Mouse (Mus musculus): ENCODE results near the gene Gm9803.

Gene Gm9803

DNA sequence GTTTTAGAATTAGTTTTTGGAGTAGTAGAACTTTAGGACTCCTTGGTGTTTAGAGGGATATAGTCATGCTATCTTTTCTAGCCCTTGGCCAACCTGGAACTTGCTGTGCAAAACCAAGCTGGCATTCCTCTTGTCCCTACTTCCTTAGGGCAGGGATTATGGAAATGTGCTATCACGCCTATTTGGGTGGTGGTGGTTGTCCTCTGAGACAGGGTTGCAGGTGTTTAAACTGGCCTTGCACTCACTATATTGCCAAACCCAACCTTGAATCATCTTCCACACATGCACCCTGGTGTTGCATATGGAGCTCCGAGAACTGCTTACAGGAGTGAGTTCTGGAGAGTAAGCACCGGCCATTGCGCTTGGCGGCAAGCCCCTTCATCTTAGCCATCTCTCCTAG lies 41.9 kb upstream of the Gm9803 start:
- H3K4me3 ChIP-seq (replicated peaks; ENCODE audit: low read length): no peak overlapping the region
- TF ChIP-seq CTCF (conservative IDR thresholded peaks at IDR 0.05; ENCODE audit: low read length) (no peak), NANOG (IDR thresholded peaks at IDR 0.05; ENCODE audit: borderline replicate concordance, low read length) (no peak), POU5F1 (IDR thresholded peaks at IDR 0.05; ENCODE audit: borderline replicate concordance, low read length) (no peak)

DNA sequence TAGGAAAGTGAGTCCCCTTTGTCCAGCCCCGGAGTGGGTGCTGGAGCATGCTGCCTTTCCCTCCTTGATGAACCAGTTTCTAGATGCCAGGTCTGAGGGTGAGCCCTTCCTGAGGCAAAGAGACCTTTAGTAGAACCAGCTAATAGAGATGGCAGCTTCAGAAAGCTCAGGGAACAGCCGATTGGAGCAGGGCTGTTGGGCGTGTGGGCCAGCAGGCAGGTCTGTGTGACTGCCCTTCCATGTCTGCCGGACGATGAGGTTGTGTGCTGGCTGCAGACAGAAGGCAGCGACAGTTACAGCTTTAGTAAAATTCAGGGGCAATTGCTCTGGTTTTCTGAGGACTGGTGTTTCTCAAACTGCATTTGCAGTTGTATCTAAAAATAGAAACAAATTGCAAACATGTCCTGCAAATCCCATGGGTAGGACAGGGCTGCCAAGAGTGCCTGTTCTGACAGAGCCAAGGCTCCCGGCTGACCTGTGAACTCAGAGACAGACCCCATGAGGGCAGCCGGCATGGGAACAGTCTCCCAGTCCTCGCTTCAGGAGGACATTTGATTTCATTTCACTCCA lies 40.4 kb upstream of the Gm9803 start:
- TF ChIP-seq NANOG (IDR thresholded peaks at IDR 0.05; ENCODE audit: borderline replicate concordance, low read length): no peak
- no peak for TF ChIP-seq POU5F1 (IDR thresholded peaks at IDR 0.05; ENCODE audit: borderline replicate concordance, low read length)
- no peaks in the 10 kb centered on the region for H3K27me3 ChIP-seq (ENCODE audit: insufficient read depth, low read length)
- peaks cover 29% of the 10 kb centered on the region for H3K36me3 ChIP-seq (ENCODE audit: insufficient read depth, low read length)
- peaks cover 82% of the 10 kb centered on the region for H3K4me1 ChIP-seq (replicated peaks; ENCODE audit: low read depth, low read length)
- no peaks in the 10 kb centered on the region for H3K9me3 ChIP-seq (ENCODE audit: low read length)
- peak overlapping the region; percentile 41; the same call in 1 of the 2 replicates for H3K4me3 ChIP-seq (replicated peaks; ENCODE audit: low read length)

More for the DNA sequence above, 41.9 kb upstream of the Gm9803 start:
- peaks cover 29% of the 10 kb centered on the region for H3K36me3 ChIP-seq (ENCODE audit: insufficient read depth, low read length)
- H3K4me1 ChIP-seq (replicated peaks; ENCODE audit: low read depth, low read length): peaks cover 70% of the 10 kb centered on the region
- H3K9me3 ChIP-seq (ENCODE audit: low read length): no peaks in the 10 kb centered on the region
- no peaks in the 10 kb centered on the region for H3K27me3 ChIP-seq (ENCODE audit: insufficient read depth, low read length)

DNA sequence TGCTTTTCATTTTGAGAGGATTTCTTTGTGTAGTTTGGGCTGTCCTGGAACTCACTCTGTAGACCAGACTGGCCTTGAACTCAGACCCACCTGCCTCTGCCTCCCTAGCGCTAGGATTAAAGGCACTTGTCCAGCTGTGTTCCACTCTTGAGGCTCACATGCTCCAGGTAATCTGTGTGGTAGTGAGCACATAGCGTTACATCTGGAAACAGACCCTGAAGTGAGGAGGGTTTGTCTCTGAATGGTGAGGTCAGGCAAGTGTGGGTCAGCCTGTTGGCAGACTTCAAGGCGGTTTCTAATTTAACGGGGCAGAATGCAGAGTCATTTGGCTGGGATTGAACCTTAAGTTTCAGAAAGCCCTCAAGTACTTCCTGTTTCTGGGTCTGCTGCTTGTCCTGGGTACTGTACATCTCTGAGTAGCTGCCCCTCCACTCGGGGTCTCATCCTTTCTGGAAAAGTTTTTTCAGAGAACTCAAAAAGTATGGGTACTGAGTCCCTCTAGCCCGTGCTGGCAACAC lies 38.1 kb upstream of the Gm9803 start:
- H3K4me3 ChIP-seq (replicated peaks; ENCODE audit: low read length): no peak overlapping the region
- H3K36me3 ChIP-seq (ENCODE audit: insufficient read depth, low read length): peaks cover 29% of the 10 kb centered on the region
- H3K4me1 ChIP-seq (replicated peaks; ENCODE audit: low read depth, low read length): peaks cover 97% of the 10 kb centered on the region
- H3K27me3 ChIP-seq (ENCODE audit: insufficient read depth, low read length): no peaks in the 10 kb centered on the region
- TF ChIP-seq NANOG (IDR thresholded peaks at IDR 0.05; ENCODE audit: borderline replicate concordance, low read length): no peak
- H3K9me3 ChIP-seq (ENCODE audit: low read length): no peaks in the 10 kb centered on the region

DNA sequence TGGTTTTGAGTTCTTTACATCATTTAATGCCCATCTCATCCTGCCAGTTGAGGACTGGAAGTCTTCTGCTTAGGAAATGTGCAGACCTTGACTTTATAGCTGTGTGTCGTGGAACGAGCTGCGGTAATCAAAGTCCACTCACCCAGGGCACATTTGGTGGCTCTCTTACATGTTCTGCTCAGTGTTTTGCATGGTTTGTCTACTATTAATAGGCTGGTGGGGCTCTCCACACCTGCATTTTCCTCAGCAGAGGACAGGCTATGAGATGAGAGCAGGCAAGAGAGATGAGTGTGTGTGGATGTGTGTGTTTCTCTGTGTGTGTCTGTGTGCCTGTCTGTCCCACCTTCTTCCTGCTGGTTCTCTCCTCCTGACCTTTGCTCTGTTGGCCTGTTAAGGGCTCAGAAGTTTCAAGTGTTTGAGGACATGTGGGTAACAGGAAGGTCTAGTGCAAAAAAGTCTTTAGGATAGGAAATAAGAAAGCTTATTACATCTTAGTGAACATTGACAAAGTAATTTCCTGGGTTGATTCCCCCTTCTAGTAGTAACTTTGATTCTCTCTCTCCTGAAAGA lies 36.4 kb upstream of the Gm9803 start:
- peaks cover 29% of the 10 kb centered on the region for H3K36me3 ChIP-seq (ENCODE audit: insufficient read depth, low read length)
- no peaks in the 10 kb centered on the region for H3K9me3 ChIP-seq (ENCODE audit: low read length)
- no peak for TF ChIP-seq NANOG (IDR thresholded peaks at IDR 0.05; ENCODE audit: borderline replicate concordance, low read length)
- TF ChIP-seq POU5F1 (IDR thresholded peaks at IDR 0.05; ENCODE audit: borderline replicate concordance, low read length): no peak
- no peak for TF ChIP-seq CTCF (conservative IDR thresholded peaks at IDR 0.05; ENCODE audit: low read length)
- no peak overlapping the region for H3K4me3 ChIP-seq (replicated peaks; ENCODE audit: low read length)
- no peaks in the 10 kb centered on the region for H3K27me3 ChIP-seq (ENCODE audit: insufficient read depth, low read length)
- peaks cover 96% of the 10 kb centered on the region for H3K4me1 ChIP-seq (replicated peaks; ENCODE audit: low read depth, low read length)

DNA sequence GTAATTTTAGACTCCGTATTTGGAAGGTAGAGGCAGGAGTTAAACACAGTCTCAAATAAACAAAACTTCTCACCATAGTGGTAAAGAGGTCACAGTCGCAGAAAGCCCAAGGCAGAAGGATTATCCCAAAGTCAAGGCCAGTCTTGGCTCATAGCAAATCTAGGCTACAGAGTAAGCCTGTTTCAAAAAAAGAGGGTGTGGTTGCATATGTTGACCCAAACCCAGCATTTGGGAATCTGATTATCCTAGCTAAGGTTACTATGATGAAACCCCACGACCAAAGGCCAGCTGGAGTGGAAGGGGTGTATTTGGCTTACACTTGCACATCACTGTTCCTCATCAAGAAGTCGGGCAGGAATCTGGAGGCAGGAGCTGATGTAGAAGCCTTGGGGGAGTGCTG lies 35.6 kb upstream of the Gm9803 start:
- peaks cover 96% of the 10 kb centered on the region for H3K4me1 ChIP-seq (replicated peaks; ENCODE audit: low read depth, low read length)
- TF ChIP-seq POU5F1 (IDR thresholded peaks at IDR 0.05; ENCODE audit: borderline replicate concordance, low read length) (no peak), NANOG (IDR thresholded peaks at IDR 0.05; ENCODE audit: borderline replicate concordance, low read length) (no peak), CTCF (conservative IDR thresholded peaks at IDR 0.05; ENCODE audit: low read length) (no peak)
- H3K4me3 ChIP-seq (replicated peaks; ENCODE audit: low read length): no peak overlapping the region
- peaks cover 27% of the 10 kb centered on the region for H3K36me3 ChIP-seq (ENCODE audit: insufficient read depth, low read length)
- no peaks in the 10 kb centered on the region for H3K27me3 ChIP-seq (ENCODE audit: insufficient read depth, low read length)
- H3K9me3 ChIP-seq (ENCODE audit: low read length): no peaks in the 10 kb centered on the region

DNA sequence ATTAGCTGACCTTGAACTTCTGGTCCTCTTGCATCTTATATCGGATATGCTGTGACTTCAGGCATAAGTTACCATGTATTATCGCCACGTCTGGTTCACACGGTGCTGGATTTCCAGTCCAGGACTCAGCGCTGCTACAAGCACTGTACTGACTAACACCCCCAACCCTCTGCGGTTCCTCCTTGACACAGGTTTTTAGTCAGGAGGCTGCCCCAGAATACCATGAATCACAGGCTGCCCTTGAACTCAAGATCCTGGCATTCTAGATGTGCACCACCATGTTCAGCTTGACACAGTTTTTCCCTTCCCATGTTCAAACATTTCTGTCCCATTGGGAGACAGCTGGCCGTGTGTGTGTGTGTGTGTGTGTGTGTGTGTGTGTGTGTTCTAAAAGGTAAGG lies 34.7 kb upstream of the Gm9803 start:
- peaks cover 96% of the 10 kb centered on the region for H3K4me1 ChIP-seq (replicated peaks; ENCODE audit: low read depth, low read length)
- H3K27me3 ChIP-seq (ENCODE audit: insufficient read depth, low read length): no peaks in the 10 kb centered on the region
- H3K9me3 ChIP-seq (ENCODE audit: low read length): no peaks in the 10 kb centered on the region
- H3K36me3 ChIP-seq (ENCODE audit: insufficient read depth, low read length): peaks cover 31% of the 10 kb centered on the region
- TF ChIP-seq POU5F1 (IDR thresholded peaks at IDR 0.05; ENCODE audit: borderline replicate concordance, low read length): no peak
- H3K4me3 ChIP-seq (replicated peaks; ENCODE audit: low read length): peak overlapping the region; percentile 70

DNA sequence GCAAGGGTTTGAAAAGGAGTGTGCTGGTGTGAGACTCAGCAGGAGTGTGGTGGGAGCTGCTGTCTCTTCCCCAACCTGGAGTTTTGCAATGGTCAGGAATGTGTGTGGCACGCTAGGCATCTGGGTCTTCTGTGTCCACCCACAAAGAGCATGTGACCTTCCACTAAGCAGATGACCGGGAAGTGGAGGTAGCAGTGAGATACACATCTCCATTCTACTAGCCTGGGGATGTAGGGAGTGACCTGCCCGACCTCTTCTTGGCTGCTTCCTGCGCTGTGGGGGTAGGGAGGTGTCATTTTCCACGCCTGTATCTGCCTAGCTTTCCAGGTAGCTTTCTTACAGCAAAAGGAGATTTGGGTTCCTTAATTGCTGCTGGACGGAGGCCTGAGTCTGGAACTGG lies 34.3 kb upstream of the Gm9803 start:
- peak overlapping the region; percentile 70 for H3K4me3 ChIP-seq (replicated peaks; ENCODE audit: low read length)
- H3K9me3 ChIP-seq (ENCODE audit: low read length): no peaks in the 10 kb centered on the region
- H3K4me1 ChIP-seq (replicated peaks; ENCODE audit: low read depth, low read length): peaks cover 96% of the 10 kb centered on the region
- H3K27me3 ChIP-seq (ENCODE audit: insufficient read depth, low read length): no peaks in the 10 kb centered on the region
- peaks cover 31% of the 10 kb centered on the region for H3K36me3 ChIP-seq (ENCODE audit: insufficient read depth, low read length)
- TF ChIP-seq CTCF (conservative IDR thresholded peaks at IDR 0.05; ENCODE audit: low read length) (no peak), POU5F1 (IDR thresholded peaks at IDR 0.05; ENCODE audit: borderline replicate concordance, low read length) (no peak), NANOG (IDR thresholded peaks at IDR 0.05; ENCODE audit: borderline replicate concordance, low read length) (0 out of 2 replicates have a peak, but pooled peaks have one; percentile 14)

DNA sequence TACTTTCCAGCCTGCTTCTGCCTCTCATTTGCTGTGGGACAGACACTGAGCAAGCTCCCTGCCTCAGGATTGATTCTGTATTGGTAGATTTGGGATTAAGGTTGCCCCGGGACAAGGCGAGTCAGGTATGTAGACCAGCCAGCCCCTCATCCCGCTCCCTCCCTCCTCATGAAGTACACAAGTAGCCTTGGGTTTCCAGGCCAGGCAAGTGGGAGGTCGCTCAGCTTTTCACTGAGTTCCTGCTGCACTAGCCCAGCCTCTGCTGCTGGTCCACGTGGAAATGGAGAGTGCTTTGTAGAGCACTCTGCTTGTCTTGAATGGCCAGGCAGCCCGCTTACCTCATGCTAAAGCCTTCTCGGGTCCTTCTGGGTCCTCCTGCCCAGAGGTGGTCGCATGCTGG lies 33.9 kb upstream of the Gm9803 start:
- Histone ChIP-seq H3K36me3 (ENCODE audit: insufficient read depth, low read length) (peaks cover 32% of the 10 kb centered on the region), H3K4me3 (replicated peaks; ENCODE audit: low read length) (peak overlapping the region; percentile 70), H3K9me3 (ENCODE audit: low read length) (no peaks in the 10 kb centered on the region), H3K4me1 (replicated peaks; ENCODE audit: low read depth, low read length) (peaks cover 96% of the 10 kb centered on the region), H3K27me3 (ENCODE audit: insufficient read depth, low read length) (no peaks in the 10 kb centered on the region)
- TF ChIP-seq POU5F1 (IDR thresholded peaks at IDR 0.05; ENCODE audit: borderline replicate concordance, low read length): no peak
- TF ChIP-seq CTCF (conservative IDR thresholded peaks at IDR 0.05; ENCODE audit: low read length): no peak
- no peak for TF ChIP-seq NANOG (IDR thresholded peaks at IDR 0.05; ENCODE audit: borderline replicate concordance, low read length)

DNA sequence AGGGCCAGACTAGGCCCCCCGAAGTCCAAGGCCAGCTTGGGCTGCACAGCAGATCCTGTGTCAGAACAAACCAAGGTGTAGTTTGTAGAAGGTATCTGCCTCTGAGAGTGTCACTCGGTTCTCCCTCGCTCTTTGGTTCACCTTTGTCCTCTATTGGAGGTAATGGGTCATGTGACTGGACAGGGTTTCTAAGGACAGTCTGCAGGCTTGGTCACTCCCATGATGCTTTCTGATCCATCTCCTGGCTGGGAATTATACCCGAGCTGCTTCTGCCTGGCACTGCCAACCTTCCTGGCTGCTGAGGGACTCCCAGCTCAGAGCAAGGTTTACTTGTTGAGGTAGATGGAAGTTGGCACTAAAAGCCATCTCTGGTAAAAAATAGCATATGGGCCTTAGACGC lies 33.0 kb upstream of the Gm9803 start:
- peaks cover 96% of the 10 kb centered on the region for H3K4me1 ChIP-seq (replicated peaks; ENCODE audit: low read depth, low read length)
- no peak for TF ChIP-seq NANOG (IDR thresholded peaks at IDR 0.05; ENCODE audit: borderline replicate concordance, low read length)
- no peak for TF ChIP-seq CTCF (conservative IDR thresholded peaks at IDR 0.05; ENCODE audit: low read length)
- TF ChIP-seq POU5F1 (IDR thresholded peaks at IDR 0.05; ENCODE audit: borderline replicate concordance, low read length): no peak
- peak overlapping the region; percentile 70 for H3K4me3 ChIP-seq (replicated peaks; ENCODE audit: low read length)
- no peaks in the 10 kb centered on the region for H3K9me3 ChIP-seq (ENCODE audit: low read length)
- H3K27me3 ChIP-seq (ENCODE audit: insufficient read depth, low read length): no peaks in the 10 kb centered on the region
- H3K36me3 ChIP-seq (ENCODE audit: insufficient read depth, low read length): peaks cover 34% of the 10 kb centered on the region
